Comparison of ENCODE assay signal across 18 mouse cellular contexts in the genomic region with DNA sequence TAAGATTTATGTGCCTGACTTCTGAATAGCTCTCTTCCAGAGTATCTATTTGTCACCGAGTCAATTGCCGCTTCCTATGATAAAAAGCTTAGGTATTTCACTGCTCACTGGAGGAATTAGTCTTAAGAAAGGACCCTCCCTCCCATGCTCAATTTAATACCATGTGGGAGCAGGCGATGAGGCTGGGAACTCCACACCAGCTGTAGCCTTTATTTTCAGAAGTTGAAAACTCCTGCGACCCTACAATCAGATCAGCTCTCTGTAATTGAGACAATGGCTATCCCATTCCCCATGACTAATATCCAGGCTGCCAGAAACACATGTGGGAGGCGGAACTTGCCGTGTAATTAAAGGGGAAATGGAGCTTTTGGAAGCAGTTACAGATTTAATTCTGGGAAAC.
"Had no signal": no experiment of that assay in that cellular context is flagged by ENCODE, and none has a peak within 500 bp of the region (broad histone marks: within the 10 kb centered on the region; RNA-seq: fewer than 3 reads in every experiment).

No protein-coding gene starts in this region.

- H3K4me2 ChIP-seq: limb, embryonic 13.5 days; liver, embryonic 12.5 days; liver, embryonic 15.5 days; lung, embryonic 15.5 days; midbrain, embryonic 11.5 days; neural tube, embryonic 13.5 days had no signal

- H3K9ac ChIP-seq: limb, embryonic 13.5 days; liver, embryonic 12.5 days; liver, embryonic 15.5 days; lung, embryonic 15.5 days; neural tube, embryonic 13.5 days had no signal

- ATAC-seq: intestine, postnatal 0 days; liver, embryonic 12.5 days had no signal

- H3K36me3 ChIP-seq: limb, embryonic 10.5 days; limb, embryonic 13.5 days; liver, embryonic 12.5 days; liver, embryonic 15.5 days; lung, embryonic 15.5 days; neural tube, embryonic 13.5 days had no signal

- DNase-seq: kidney, postnatal 4 days; liver; lung, adult 18-20 months; lung, postnatal 10 days; lung, postnatal 36 days; midbrain, embryonic 14.5 days; thymus, adult 18-20 months; thymus, postnatal 14 days; thymus, postnatal 4 days had no signal

- H3K4me3 ChIP-seq: limb, embryonic 10.5 days; limb, embryonic 13.5 days; liver, embryonic 12.5 days; liver, embryonic 15.5 days; lung, embryonic 15.5 days; megakaryocyte, embryonic 14.5 days; neural tube, embryonic 13.5 days had no signal

- H3K4me1 ChIP-seq: limb, embryonic 13.5 days; liver, embryonic 12.5 days; liver, embryonic 15.5 days; lung, embryonic 15.5 days; megakaryocyte, embryonic 14.5 days had no signal

- H3K9me3 ChIP-seq: limb, embryonic 10.5 days; limb, embryonic 13.5 days; liver, embryonic 12.5 days; liver, embryonic 15.5 days; lung, embryonic 15.5 days; neural tube, embryonic 13.5 days had no signal

- H3K27ac ChIP-seq: limb, embryonic 10.5 days; limb, embryonic 13.5 days; liver, embryonic 12.5 days; liver, embryonic 15.5 days; lung, embryonic 15.5 days; neural tube, embryonic 13.5 days had no signal

- H3K27me3 ChIP-seq: limb, embryonic 13.5 days; liver, embryonic 12.5 days; liver, embryonic 15.5 days; lung, embryonic 15.5 days; megakaryocyte, embryonic 14.5 days; neural tube, embryonic 13.5 days had no signal
